Mouse (Mus musculus) forebrain, embryonic 12.5 days (tissue): ENCODE measurements around the gene 4930524B15Rik. TPM values are rescaled to one million over a fixed set of nuclear protein-coding genes. Genes with fewer than 3 reads are reported as not detected.
"Not testable (repeated sequence)": the region's sequence is repeated elsewhere in the genome, so short reads cannot be mapped to it uniquely, and the experiment has no call there.

Source experiments
- ATAC-seq: fragments of 200-750 bp; cut with Nextera tagmentation; 2 replicates; pipeline ENCODE4 v1.8.0; 2017; ENCODE audit warnings: moderate TSS enrichment; ENCODE audit not compliant: low FRiP score
- H3K27ac ChIP-seq: fragments of 300-500 bp; sonication (generic); 2 replicates; pipeline ENCODE4 v1.5.1; 2016; ENCODE audit warnings: mild to moderate bottlenecking
- H3K27me3 ChIP-seq: fragments of 300-500 bp; sonication (generic); 2 replicates; pipeline ENCODE4 v1.6.1; 2016; ENCODE audit warnings: mild to moderate bottlenecking
- H3K36me3 ChIP-seq: fragments of 300-500 bp; sonication (generic); replicated peaks from 2 replicates; pipeline ENCODE4 v1.6.1; 2016; ENCODE audit warnings: mild to moderate bottlenecking
- H3K4me1 ChIP-seq: fragments of 300-500 bp; sonication (generic); 2 replicates; pipeline ENCODE4 v1.6.1; 2016
- H3K4me2 ChIP-seq: fragments of 300-500 bp; sonication (generic); 2 replicates; pipeline ENCODE4 v1.6.1; 2016; ENCODE audit warnings: mild to moderate bottlenecking, moderate library complexity
- H3K4me3 ChIP-seq: fragments of 300-500 bp; sonication (generic); replicated peaks from 2 replicates; pipeline ENCODE4 v1.5.1; 2016; ENCODE audit warnings: mild to moderate bottlenecking
- H3K9ac ChIP-seq: fragments of 300-500 bp; sonication (generic); 2 replicates; pipeline ENCODE4 v1.6.1; 2016; ENCODE audit warnings: mild to moderate bottlenecking
- H3K9me3 ChIP-seq: fragments of 300-500 bp; sonication (generic); 2 replicates; pipeline ENCODE4 v1.6.1; 2016
- WGBS: fragments of 180-500 bp; shearing (Covaris S2); methylation state at CpG from one replicate; pipeline ENCODE4 v1.1.7; 2016; 5-methylcytosine and 5-hydroxymethylcytosine counted together
- polyA plus RNA-seq: library from polyadenylated mRNA; unstranded; fragments of >200 nt; fragmentation: Nextera tagmentation; extraction: Ambion mirVana; gene quantifications from 2 replicates; pipeline ENCODE4 v1.2.1, GENCODE M21; 2016

The 4930524B15Rik gene
- polyA plus RNA-seq, 1 experiment from 2014 or later, result 0.15 TPM

GRCm38 (mm10) chr11:32000281-32000680, 34.9 kb downstream of the 4930524B15Rik start, which contains the start of gene Nsg2:
TSS of gene Nsg2 (plus strand) at chr11:32000463.
- peak; percentile 90 for ATAC-seq
- WGBS, result under 1% methylated on average over 16 of the region's 16 CpGs
- H3K4me1 ChIP-seq, result peaks cover 28% of the 10 kb centered on the region

GRCm38 (mm10) chr11:32001181-32001910, 36.0 kb downstream of the 4930524B15Rik start:
- peak overlapping the region; percentile 55 for H3K4me2 ChIP-seq
- H3K27ac ChIP-seq, result peak overlapping the region; percentile 92
- H3K4me3 ChIP-seq, result peak overlapping the region; percentile 43
- H3K27me3 ChIP-seq, result peaks cover 5% of the 10 kb centered on the region; the same call in 1 of the 2 replicates
- peaks cover 28% of the 10 kb centered on the region for H3K4me1 ChIP-seq
- 2% methylated on average over 11 of the region's 11 CpGs for WGBS
- H3K9me3 ChIP-seq, result peaks cover 3% of the 10 kb centered on the region
- ATAC-seq, result no peak
- peaks cover 30% of the 10 kb centered on the region for H3K36me3 ChIP-seq
- H3K9ac ChIP-seq, result peak overlapping the region; percentile 67

More at GRCm38 (mm10) chr11:32000281-32000680, 34.9 kb downstream of the 4930524B15Rik start, which contains the start of gene Nsg2:
- Histone ChIP-seq H3K4me3 (peak within 1 kb of the TSS; percentile 43), H3K27ac (peak within 1 kb of the TSS; percentile 92), H3K9ac (peak within 1 kb of the TSS; percentile 67), H3K27me3 (peaks cover 5% of the 10 kb centered on the region; the same call in 1 of the 2 replicates), H3K4me2 (peak within 1 kb of the TSS; percentile 55), H3K36me3 (peaks cover 20% of the 10 kb centered on the region), H3K9me3 (no peaks in the 10 kb centered on the region)

DNA sequence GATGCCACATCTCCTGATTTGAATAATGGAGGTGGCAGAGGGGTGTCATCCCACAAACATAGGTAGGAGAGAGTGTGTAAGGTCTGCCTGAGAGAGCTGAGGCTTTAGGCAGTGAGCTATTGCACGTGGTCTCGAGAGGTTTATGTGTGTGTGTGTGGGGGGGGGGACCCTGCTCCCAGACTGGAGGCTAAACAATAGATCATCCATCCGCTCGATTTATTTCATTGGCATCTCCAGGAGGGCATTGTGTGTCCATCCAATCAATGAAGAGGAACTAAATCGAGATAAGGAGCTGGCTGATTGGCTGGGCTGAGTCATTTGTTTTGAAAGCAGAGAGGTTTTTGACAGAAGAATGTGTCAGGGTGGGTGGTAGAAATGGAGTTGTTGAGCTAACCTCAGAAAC, 37.3 kb downstream of the 4930524B15Rik start:
- Histone ChIP-seq H3K36me3 (peaks cover 43% of the 10 kb centered on the region), H3K27me3 (peaks cover 5% of the 10 kb centered on the region; the same call in 1 of the 2 replicates), H3K4me2 (peak overlapping the region; percentile 55), H3K4me3 (peak overlapping the region; percentile 43), H3K9ac (peak overlapping the region; percentile 67), H3K4me1 (peaks cover 28% of the 10 kb centered on the region), H3K27ac (peak overlapping the region; percentile 92), H3K9me3 (peaks cover 16% of the 10 kb centered on the region)
- ATAC-seq, result peak; percentile 72
- under 1% methylated on average over 5 of the region's 5 CpGs for WGBS

- not testable (repeated sequence) for H3K9ac ChIP-seq, H3K27me3 ChIP-seq, H3K4me2 ChIP-seq, H3K4me3 ChIP-seq, ATAC-seq, H3K27ac ChIP-seq
- WGBS, result 81% methylated on average over 3 of the region's 3 CpGs
- H3K36me3 ChIP-seq, result peaks cover 53% of the 10 kb centered on the region
- H3K4me1 ChIP-seq, result peaks cover 50% of the 10 kb centered on the region
- peaks cover 18% of the 10 kb centered on the region for H3K9me3 ChIP-seq
These were observed 42.7 kb downstream of the 4930524B15Rik start for GRCm38 (mm10) chr11:32008049-32008448.

DNA sequence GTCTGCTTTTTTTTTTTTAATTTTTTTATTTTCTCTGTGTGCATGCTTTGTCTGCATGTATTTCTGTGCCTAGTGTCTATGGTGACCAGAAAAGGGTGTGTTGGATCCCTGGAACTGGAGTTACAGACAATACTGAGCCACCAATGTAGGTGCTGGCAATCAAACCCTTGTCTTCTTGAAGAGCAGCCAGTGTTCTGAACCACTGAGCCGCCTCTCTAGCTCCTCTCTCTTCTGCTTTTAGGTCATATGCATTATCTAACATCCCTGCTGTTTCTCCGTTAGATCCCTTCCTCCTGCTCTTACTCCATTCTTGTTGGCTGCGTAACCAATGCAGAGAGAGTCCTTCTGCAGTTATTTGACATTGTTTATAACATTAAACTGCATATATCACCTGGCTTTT, 43.5 kb downstream of the 4930524B15Rik start:
- no peak overlapping the region for H3K4me2 ChIP-seq
- ATAC-seq, result no peak
- no peak overlapping the region for H3K4me3 ChIP-seq
- H3K9ac ChIP-seq, result no peak overlapping the region
- H3K27me3 ChIP-seq, result no peaks in the 10 kb centered on the region
- 0 out of 2 replicates have a peak overlapping the region, but pooled peaks have one; percentile 32 for H3K27ac ChIP-seq
- peaks cover 46% of the 10 kb centered on the region for H3K4me1 ChIP-seq
- H3K9me3 ChIP-seq, result peaks cover 18% of the 10 kb centered on the region
- 79% methylated on average over 3 of the region's 3 CpGs for WGBS
- H3K36me3 ChIP-seq, result peaks cover 53% of the 10 kb centered on the region

- Histone ChIP-seq H3K4me1 (peaks cover 46% of the 10 kb centered on the region), H3K4me3 (no peak overlapping the region), H3K4me2 (peak overlapping the region; percentile 31), H3K27ac (peak overlapping the region; percentile 85), H3K36me3 (peaks cover 40% of the 10 kb centered on the region), H3K9me3 (peaks cover 18% of the 10 kb centered on the region), H3K27me3 (no peaks in the 10 kb centered on the region), H3K9ac (no peak overlapping the region)
- WGBS, result 10% methylated on average over 13 of the region's 13 CpGs
- ATAC-seq, result peak; percentile 88
These were observed 44.7 kb downstream of the 4930524B15Rik start for GRCm38 (mm10) chr11:32009961-32010662.

GRCm38 (mm10) chr11:32010663-32010970, 45.2 kb downstream of the 4930524B15Rik start:
- peak; percentile 50 for ATAC-seq
- H3K4me2 ChIP-seq, result peak overlapping the region; percentile 31; the same call in 1 of the 2 replicates
- H3K9ac ChIP-seq, result no peak overlapping the region
- H3K36me3 ChIP-seq, result peaks cover 35% of the 10 kb centered on the region
- H3K27ac ChIP-seq, result peak overlapping the region; percentile 85
- H3K9me3 ChIP-seq, result peaks cover 18% of the 10 kb centered on the region
- H3K4me1 ChIP-seq, result peaks cover 46% of the 10 kb centered on the region
- 30% methylated on average over 5 of the region's 5 CpGs for WGBS
- H3K27me3 ChIP-seq, result no peaks in the 10 kb centered on the region
- no peak overlapping the region for H3K4me3 ChIP-seq

- no peak overlapping the region for H3K27ac ChIP-seq
These were observed 46.6 kb downstream of the 4930524B15Rik start for GRCm38 (mm10) chr11:32011867-32012603.

GRCm38 (mm10) chr11:32013014-32013427, 47.6 kb downstream of the 4930524B15Rik start:
- Histone ChIP-seq H3K27me3 (no peaks in the 10 kb centered on the region), H3K9me3 (no peaks in the 10 kb centered on the region), H3K27ac (no peak overlapping the region), H3K4me3 (no peak overlapping the region), H3K4me2 (no peak overlapping the region), H3K36me3 (peaks cover 17% of the 10 kb centered on the region), H3K4me1 (peaks cover 63% of the 10 kb centered on the region), H3K9ac (no peak overlapping the region)
- no peak for ATAC-seq
- 89% methylated on average over 4 of the region's 4 CpGs for WGBS

More at GRCm38 (mm10) chr11:32011867-32012603, 46.6 kb downstream of the 4930524B15Rik start:
- H3K36me3 ChIP-seq, result peaks cover 21% of the 10 kb centered on the region
- H3K9ac ChIP-seq, result no peak overlapping the region
- peaks cover 8% of the 10 kb centered on the region for H3K9me3 ChIP-seq
- H3K27me3 ChIP-seq, result no peaks in the 10 kb centered on the region
- no peak overlapping the region for H3K4me3 ChIP-seq
- ATAC-seq, result no peak
- H3K4me1 ChIP-seq, result peaks cover 53% of the 10 kb centered on the region
- WGBS, result 76% methylated on average over 9 of the region's 9 CpGs
- no peak overlapping the region for H3K4me2 ChIP-seq

- Histone ChIP-seq H3K36me3 (peaks cover 16% of the 10 kb centered on the region), H3K27ac (no peak overlapping the region), H3K9me3 (no peaks in the 10 kb centered on the region), H3K4me2 (no peak overlapping the region), H3K4me3 (no peak overlapping the region), H3K4me1 (peaks cover 68% of the 10 kb centered on the region), H3K27me3 (no peaks in the 10 kb centered on the region), H3K9ac (no peak overlapping the region)
- 96% methylated on average over 1 of the region's 1 CpGs for WGBS
- no peak for ATAC-seq
These were observed 48.2 kb downstream of the 4930524B15Rik start for GRCm38 (mm10) chr11:32013561-32013960.

- Histone ChIP-seq H3K27me3 (no peaks in the 10 kb centered on the region), H3K4me1 (peaks cover 51% of the 10 kb centered on the region), H3K4me2 (no peak overlapping the region), H3K9ac (no peak overlapping the region), H3K27ac (peak overlapping the region; percentile 93), H3K36me3 (peaks cover 17% of the 10 kb centered on the region), H3K4me3 (no peak overlapping the region), H3K9me3 (no peaks in the 10 kb centered on the region)
- peak; percentile 49; the same call in 1 of the 2 replicates for ATAC-seq
- WGBS, result 43% methylated on average over 4 of the region's 4 CpGs
These were observed 52.8 kb downstream of the 4930524B15Rik start for GRCm38 (mm10) chr11:32018201-32018600.
